Mouse (Mus musculus): ENCODE results near the gene Ddr1.

Gene Ddr1

DNA sequence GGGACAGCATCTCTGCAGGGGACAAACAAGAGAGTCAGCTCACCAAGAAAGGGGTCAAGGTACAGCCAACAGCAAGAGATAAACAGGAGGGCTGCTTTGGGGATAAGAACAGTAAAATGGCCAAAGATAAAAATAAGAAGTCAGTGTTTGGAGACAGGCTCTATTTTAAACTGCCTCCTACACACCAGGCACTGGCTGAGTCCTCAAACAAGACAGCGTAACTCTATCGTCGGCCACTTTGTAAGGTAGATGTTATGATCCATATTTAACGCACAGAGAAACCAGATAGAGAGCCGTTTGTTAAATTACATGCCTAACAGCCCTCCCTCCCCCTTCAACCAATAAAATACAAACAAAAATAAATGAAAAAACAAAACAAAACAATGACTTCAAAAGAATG lies 10.5 kb downstream of the Ddr1 start:
- in situ Hi-C loops (cut with MboI, MseI) = no loop called here

DNA sequence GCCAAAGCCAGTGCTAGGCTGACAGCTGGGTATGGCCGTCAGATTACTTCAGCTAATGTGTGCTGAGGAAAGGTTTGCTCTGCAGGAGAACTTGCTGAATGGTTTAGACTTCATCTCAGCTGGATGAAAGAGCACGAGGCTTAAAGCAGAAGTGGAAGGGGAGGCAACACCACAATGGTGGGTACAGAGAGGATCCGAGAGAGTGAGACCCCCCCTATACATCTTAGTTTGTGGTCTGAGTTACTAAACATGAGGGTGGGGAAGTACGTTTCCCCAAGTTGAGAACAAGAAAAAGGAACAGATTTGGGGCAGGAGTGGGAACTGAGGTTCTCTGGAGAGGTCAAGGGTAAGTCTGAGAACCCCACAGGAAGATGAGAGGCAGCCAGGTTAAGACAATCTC lies 12.1 kb downstream of the Ddr1 start:
- in situ Hi-C loops (cut with MboI, MseI) = no loop called here

DNA sequence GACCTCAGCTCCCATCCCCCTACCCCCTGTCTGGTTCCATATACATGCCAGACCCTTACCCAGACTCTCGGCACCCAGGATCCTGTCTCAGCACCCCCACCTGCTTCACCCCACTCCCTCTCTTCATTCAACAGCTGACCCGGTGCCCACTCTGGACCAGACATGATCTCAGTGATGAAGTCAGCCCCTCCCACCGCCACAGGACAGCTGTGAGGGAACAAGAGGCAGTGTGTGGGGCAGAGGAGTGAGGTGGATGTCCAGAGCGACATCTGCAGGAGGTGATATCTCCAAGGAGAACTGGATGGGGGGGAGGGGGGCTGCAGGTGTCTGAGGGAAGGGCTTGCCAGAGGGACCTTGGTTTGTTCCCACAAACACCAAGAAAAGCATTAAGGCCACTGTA lies 12.6 kb downstream of the Ddr1 start:
- in situ Hi-C loops (cut with MboI, MseI) = no loop called here

DNA sequence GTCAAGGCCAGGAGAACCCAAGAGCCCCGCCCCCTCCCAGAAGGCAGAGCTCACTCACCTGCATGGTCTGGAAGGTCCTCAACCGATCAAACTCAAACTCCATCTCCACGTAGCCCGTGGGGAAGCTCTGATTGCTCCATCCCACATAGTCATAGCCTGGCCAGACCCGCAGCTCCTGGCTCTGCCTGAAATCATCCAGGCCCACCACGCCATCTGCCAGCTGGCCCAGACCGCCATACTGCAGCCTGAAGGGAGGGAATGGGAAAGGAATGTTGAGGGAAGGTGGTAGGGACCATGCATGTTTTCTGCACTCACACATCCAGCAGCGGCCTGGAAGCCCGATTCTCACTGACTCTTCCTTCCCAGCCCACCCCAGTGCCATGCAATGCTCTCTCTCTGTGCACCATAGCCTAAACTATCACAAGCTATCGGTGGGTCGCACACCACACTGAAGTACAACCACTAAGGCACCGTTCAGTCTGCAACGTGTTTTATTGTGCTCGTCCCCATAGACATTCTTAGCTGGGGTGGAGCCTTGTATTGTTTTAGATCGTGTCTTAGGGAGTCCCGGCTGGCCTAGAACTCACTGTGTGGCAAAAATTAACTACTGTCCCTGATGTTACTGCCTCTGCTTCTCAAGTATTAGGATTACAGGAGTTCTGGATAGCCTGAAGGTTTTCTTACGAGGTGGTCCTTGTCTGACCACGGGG lies 14.3 kb downstream of the Ddr1 start:
- in situ Hi-C loops (cut with MboI, MseI) = no loop called here

DNA sequence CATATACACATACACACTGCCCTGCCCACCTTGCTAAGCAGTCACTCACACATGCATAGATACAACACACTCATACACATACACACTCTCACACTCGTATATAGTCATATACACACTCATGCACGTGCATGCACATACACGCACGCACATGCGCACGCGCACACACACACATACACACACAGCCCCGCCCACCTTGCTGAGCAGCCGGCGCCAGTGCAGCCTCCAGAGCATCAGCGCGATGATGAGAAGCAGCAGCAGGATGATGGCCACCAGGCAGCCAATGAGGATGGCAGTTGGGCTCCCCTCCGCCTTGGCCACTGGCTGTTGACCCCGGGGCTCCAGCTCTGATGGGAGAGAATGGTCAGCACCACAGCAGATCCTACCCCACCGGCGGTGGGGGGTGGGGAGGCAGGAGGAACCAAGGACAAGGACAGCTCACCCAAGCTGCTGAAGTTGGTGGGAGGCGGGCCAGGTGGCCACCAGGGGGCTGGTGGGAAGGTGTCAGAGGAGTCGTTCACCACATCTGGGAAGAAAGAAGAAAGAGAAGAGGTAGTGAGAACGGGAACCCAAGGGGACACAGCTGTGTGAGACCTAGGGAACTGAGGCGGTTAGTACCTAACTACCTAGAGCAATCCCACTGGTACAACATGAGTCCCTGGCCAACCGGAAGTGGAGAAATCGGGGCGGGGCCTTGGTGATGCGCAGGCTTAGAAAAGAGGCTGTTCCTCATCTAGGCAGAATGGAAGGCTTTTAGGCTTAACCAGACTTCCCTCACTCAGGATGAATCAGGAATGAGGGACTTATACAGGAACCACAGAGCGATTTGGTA lies 15.9 kb downstream of the Ddr1 start:
- in situ Hi-C loops (cut with MboI, MseI) = no loop called here

DNA sequence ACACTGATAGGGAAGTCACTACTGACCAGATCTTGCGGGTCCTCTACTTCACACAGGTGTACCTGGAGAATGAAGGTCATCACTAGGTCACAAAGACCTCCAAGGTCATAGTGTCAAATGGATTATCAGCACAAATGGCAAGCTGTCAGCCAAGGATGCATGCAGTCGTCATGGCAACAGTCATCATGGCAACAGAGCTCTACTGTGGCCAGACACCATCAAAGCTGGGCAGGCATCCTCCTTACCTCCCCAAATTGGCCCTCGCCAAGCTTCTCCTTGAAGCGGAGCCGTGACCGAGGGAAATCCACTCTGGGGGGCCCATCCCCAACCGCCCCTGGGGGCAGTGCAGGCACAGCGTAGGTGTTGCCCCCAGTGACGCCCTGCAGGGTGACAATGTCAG lies 19.4 kb downstream of the Ddr1 start:
- in situ Hi-C loops (cut with MboI, MseI) = no loop called here

DNA sequence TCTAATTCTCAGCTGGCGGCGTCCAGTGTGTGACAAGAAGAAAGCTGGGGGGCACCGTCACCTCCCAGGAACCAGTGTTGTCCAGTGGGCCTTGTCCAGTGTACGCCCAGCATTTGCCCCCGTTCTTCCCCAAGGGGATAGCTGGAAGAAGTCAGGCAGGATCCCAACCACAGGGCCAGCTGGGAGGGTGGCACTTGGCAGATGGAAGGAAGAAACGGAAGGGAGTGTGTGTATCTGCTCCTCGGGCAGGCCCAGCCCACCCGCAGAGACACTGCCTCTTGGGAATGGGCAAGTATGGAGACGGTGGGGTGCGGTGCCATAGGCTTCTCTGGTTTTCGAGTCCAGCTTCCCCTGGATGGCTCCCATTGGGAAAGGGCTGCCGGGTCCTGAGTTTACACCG lies 22.4 kb downstream of the Ddr1 start:
- in situ Hi-C loops (cut with MboI, MseI) = no loop called here

DNA sequence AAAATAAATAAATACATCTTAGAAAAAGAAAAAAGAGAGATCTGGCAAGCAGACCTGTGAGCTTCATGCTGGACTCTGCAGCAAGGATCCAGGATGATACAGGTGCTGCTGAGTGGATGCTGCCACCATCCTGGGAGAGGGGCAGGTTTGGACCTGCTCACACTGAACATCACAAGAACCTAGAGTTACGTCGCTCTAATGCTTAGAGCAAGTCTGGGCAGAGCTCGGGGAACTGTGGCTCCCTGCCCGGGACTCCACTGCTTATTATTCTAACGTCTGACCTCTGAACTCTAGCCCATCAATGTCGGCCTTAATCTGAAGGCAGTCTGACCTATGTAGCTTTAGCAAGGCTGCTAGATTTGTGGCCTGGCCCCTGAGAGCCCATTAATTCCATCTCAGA lies 23.8 kb downstream of the Ddr1 start:
- in situ Hi-C loops (cut with MboI, MseI) = no loop called here

DNA sequence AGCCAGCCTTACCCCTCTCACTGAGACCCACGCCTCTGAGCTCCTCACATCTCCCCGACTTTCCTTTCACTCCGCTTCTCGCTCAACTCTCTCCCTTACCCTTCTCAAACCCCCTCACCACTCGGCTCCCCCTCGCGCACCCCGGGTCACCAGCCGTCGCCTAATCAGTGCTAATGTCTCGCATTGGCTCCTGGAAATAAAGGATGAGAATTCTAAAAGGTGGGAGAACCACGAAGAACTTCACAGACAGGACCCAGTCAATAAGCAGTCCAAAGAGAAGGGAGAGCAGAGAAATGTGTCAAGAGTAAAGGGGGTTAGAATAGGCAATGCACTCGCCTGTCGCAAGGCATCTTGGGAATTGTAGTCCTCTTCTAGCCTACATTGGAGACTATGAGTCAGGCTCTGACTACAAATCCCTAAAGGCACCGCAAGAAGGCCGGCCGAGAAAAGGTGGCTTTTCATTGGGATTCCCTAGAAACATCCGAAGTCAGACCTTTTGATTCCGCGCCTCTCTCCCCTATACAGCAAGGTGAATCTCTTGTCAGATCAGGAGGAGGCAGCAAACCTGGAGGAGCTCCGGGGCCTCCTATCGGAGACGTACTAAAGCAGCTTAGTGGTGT lies 30.9 kb downstream of the Ddr1 start, which contains the start of gene Gtf2h4:
Gtf2h4 (minus strand) TSS at position 324 of the 620 bp plus-strand sequence.
- in situ Hi-C loops (cut with MboI, MseI) = no loop called here

DNA sequence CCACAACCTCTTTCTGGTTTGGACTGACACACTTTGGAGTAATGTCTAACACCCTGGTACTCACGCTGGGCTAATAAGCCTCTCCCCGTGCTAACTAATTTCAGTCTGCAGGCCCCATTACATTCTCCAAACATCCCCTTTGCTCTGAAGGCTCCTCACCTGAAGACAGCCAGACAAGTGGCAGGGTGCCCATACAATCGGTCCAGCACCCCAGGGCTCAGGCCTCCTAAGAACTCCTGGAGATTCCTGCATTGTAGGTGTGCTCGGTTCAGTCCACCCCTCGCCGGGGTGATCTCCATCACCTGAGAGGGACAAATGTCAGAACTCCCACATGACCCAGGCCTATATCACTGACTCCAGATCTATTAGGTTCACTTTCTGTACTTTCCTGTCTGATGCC lies 31.9 kb downstream of the Ddr1 start:
- in situ Hi-C loops (cut with MboI, MseI) = no loop called here

DNA sequence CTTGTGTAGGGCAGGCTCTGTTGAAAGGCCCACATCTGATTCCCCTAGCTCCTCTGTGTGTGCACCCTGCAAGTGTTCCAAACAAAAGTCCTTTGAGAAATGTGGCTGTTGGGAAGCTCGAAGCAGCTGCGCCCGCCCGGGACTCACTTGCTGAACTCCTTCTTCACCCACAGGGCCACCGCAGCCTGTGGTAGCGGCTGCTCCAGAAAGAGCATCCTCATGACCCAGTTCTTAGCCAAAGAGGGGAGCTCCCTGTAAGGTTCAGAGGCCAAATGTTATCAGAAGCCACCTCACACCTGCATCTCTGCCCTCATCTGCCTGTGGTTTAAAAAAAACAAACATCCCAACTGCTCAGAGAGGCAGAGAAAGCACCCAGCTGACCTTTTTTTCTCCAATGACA lies 32.6 kb downstream of the Ddr1 start:
- in situ Hi-C loops (cut with MboI, MseI) = no loop called here

DNA sequence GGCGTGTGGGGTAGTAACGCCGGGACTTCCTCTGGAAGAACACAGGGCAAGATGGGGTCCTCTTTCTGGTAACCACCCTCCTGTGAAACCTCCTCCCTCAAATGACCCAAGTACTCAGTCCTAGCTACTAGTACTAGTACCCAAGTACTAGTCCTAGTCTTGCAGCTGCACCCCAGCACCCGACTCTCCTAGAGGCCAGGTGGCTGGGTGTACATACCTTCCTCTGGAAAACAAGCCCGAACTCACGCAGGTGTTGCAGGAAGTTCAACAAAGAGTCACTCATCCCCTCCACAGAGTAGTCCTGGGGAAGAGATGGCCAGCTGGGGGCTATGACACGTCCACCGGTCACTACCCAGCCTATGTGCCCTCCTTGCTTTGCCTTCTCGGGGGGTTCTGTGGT lies 34.7 kb downstream of the Ddr1 start:
- in situ Hi-C loops (cut with MboI, MseI) = no loop called here

DNA sequence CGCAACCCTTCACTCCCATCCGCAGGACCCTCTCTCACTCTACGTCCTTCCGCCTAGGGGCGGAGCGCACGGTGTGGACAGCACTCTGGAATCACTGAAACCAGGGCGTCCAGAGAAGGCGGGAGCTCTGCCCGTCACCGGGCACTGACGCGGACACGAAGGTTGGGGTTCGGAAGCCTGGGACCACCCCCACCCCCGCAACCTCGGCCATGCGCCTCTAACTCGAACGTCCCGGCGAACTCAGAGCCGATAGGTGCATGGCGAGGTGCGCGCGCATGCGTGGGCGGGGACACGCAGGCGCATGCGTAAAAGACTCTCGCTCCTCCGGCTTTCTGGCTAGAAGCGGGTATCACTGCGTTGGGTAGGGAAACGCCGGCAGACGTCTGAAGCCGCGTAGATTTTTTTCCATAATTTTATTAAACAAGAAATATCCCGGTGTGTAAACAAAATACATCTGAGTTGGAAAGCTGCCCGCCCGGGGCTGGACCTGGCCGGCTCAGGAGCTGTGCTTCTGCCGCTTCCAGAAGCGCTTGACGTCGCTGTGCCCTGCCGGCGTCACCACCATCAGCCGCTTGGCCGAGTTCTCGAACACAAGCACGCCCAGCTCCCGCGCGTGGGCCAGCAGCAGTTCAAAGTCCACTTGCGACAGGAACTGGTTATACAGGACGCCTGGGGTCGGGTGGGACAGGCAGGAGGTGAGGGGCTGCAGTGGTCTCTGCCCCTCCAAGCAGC lies 36.9 kb downstream of the Ddr1 start, which contains the start of gene Vars2:
Vars2 (minus strand) TSS at position 259 of the 732 bp plus-strand sequence.
- in situ Hi-C loops (cut with MboI, MseI) = no loop called here

DNA sequence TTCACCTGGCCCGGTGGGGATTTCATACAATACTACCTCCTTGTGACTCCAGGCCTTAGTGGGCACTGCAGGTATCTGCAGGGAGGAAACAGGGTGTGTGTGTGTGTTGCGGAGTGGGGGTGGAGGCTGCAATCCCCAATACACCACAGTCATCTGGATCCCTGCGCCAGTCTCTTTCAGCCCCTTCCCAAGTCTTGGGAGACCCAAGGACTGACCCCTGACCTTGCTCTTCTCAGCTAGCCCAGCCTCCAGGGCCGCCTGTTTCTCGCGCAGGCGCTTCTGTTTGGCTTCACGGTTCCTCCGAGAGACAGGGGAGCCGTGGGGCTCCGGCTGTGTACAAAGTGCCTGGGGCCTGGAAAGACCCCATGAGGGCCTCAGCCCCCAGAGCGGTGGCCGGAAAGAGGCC lies 37.6 kb downstream of the Ddr1 start:
- in situ Hi-C loops (cut with MboI, MseI) = no loop called here

DNA sequence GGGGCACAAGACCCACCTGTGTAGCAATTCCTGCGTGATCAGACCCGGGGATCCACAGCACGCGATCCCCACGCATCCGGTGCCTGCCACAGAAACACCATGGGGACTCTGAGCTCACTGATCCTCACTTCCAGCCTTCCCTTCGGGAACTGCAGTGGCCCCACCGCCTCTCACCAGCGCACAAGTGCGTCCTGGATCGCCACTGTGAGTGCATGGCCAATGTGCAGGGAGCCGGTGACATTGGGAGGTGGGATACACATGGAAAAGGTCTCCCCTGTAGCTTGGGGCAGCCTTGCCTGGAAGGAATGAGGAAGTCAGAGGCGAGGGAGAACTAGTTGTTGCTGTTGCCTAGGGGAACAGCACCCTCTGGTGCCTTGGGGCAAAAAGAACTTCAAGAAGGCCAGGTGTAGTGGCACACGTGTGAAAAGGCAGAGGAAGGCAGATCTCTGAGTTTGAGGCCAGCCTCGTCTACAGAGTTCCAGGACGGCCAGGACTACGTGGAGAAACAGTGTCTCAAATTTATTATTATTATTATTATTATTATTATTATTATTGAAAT lies 38.4 kb downstream of the Ddr1 start:
- in situ Hi-C loops (cut with MboI, MseI) = no loop called here

DNA sequence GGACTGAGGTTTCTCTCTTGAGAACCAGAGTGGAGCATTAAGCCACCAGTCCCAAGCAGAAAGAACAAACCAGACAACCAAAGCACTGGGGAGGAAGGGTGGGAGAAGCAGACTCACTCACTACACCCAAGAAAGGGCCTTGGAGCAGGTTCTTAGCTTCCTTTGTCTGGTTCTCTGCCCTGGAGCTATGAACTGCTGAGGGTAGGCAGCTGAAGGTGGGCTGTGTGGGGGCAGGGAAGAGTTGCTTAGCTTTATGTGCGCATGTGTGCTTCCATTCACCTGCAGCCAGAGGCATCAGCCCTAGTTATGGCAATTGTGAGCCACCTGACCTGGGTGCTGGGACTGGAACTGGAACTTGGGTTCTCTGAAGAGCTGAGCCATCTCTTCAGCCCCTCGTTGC lies 51.3 kb downstream of the Ddr1 start:
- in situ Hi-C loops (cut with MboI, MseI) = no loop called here

DNA sequence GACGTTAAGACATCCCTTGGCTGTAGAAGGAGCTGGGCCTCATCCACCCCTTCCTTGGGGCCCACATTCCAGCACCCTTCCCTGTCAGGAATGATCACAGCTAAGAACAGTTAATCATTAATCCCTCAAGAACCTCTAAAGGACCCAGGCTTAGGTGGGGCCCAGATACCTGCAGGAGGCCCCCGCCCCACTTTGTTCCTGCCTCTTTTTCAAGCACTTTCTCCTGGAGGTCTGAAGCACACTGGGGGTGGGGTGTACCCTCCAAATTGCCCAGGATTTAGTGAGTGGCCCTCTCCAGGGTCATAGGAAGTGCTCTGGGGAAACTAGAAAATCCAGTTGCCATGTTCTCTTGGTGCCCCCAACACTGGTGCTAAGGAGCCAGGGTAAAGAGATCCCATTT lies 55.0 kb downstream of the Ddr1 start:
- in situ Hi-C loops (cut with MboI, MseI) = no loop called here

DNA sequence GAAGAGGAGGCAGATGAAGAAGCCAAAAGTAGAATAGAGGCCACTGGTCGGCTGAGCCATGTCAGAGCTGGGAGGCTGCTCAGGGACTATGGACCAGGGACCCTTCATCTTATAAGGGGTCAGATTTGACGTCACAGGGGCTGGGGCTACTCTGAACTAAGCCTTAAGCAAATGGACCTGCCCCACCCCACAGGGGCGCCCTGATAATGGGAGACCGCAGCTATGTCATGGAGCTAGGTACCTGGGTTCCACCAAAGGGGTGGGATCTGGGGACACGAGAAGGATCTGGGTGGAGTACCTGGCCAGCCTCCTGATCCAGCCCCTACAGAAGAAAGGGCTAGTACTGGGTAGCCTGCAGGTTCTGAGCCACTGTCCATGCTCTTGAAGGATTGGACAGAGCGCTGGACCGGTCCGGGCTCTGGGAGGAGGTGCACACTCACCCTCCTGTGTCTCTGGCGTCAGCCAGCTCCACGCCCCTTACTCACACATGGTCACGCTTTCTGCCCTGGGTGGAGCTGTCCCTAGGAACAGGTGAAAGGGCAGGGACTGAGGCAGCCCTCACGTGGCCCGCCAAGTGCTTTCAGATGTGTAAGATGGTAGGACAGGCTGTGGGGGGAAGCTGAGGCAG lies 60.7 kb downstream of the Ddr1 start, which contains the start of gene Mucl3:
Mucl3 (minus strand) TSS at position 87 of the 628 bp plus-strand sequence.
- in situ Hi-C loops (cut with MboI, MseI) = no loop called here

DNA sequence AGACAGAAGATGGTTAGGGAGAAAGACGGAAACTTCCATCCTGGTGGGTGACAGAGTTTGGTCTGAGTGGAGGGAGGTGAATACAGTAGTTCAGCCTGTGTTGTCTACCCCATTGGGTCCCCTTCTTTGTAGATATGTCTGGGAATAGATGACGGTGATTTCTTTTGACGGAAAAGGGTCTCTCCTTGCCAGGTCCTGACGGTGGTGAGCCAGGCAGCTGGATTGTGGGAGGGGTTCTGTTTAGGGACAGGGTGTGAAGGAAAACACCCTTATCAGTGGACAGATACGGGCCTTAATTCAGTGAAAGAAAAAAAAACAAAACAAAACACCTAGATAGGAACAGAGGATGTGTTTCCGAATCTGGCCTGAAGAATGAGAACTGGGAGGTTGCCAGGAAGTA lies 65.1 kb downstream of the Ddr1 start:
- in situ Hi-C loops (cut with MboI, MseI) = no loop called here

DNA sequence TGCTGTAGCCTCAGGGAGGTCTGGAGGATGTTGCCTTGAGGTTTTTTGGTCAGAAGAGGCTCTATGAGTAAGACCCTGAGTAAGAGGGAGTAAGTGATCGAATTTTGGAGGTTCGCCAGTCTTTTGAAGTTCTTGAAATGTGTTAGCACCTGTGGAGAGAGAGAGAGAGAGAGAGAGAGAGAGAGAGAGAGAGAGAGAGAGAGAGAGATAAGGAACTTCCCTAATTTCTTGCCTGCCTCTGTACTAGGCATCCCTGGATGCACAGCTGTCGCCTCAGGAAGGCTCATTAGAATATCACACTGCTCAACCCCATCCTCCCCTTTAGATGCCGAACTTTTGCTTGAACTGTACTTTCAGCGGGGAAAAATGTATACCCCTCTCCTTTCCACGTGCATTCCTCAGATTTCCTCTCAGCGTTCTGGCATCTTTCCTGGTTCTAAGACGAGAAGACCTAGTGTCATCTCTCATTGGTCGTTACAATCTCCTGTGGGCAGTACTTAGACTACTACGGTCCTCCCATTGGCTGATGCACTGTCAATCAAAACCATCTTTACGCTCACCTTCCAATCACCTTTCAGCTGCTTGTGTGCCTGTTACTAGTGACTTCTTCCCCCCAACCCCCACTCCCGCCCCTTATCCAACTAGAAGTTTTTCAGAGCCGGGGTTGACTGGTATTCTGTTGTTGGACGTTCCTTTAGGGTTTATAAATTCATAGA lies 65.8 kb downstream of the Ddr1 start:
- in situ Hi-C loops (cut with MboI, MseI) = no loop called here
